ENCODE assay signal across 22 mouse cellular contexts in genomic region chr11:43404150-43404807, GRCm38 (mm10). TPM values are rescaled to one million over a fixed set of nuclear protein-coding genes. Genes with fewer than 3 reads are reported as not detected.
A peak's percentile ranks its signal among the peaks of the same experiment; 100 is the strongest.
DNase-seq lines count a peak whose midpoint lies in the region; ATAC-seq lines count a peak whose summit lies in the region.
"Had no signal": no experiment of that assay in that cellular context is flagged by ENCODE, and none has a peak within 500 bp of the region (broad histone marks: within the 10 kb centered on the region; RNA-seq: fewer than 3 reads in every experiment).

No protein-coding gene starts in this region.

- H3K4me3 ChIP-seq in limb, embryonic 10.5 days, result no peak overlapping the region
- H3K4me3 ChIP-seq in stomach, embryonic 16.5 days (replicated peaks; ENCODE audit: low read length), result no peak overlapping the region
- H3K4me3 ChIP-seq: forebrain, embryonic 10.5 days; forebrain, embryonic 13.5 days; hindbrain, embryonic 12.5 days; hindbrain, embryonic 15.5 days; intestine, embryonic 15.5 days had no signal

- H3K9me3 ChIP-seq in limb, embryonic 10.5 days (replicated peaks), result no peaks in the 10 kb centered on the region
- H3K9me3 ChIP-seq in stomach, embryonic 16.5 days (replicated peaks; ENCODE audit: control insufficient read depth, low read length), result no peaks in the 10 kb centered on the region
- H3K9me3 ChIP-seq: forebrain, embryonic 10.5 days; G1E; intestine, embryonic 15.5 days had no signal

- DNase-seq in heart, adult 11 months, result peak; percentile 74
- no peak for DNase-seq in heart, adult 18-20 months
- DNase-seq in limb, embryonic 10.5 days (ENCODE audit: low spot score), result peak; percentile 21
- no peak for DNase-seq in adrenal gland, postnatal 14 days
- DNase-seq in urinary bladder, postnatal 14 days (ENCODE audit: low spot score), result no peak
- DNase-seq: adrenal gland, postnatal 10 days; B cell, adult 2 months; cerebellum, adult 18-20 months; cerebellum, adult 9-10 months; cerebellum, postnatal 14 days; gastrocnemius, postnatal 25 days had no signal

- no peaks in the 10 kb centered on the region for H3K4me1 ChIP-seq in limb, embryonic 10.5 days
- no peaks in the 10 kb centered on the region for H3K4me1 ChIP-seq in stomach, embryonic 16.5 days (ENCODE audit: control insufficient read depth, insufficient read depth, low read length)
- H3K4me1 ChIP-seq: forebrain, embryonic 10.5 days; forebrain, embryonic 13.5 days; hindbrain, embryonic 12.5 days; hindbrain, embryonic 15.5 days; intestine, embryonic 15.5 days had no signal

- H3K27me3 ChIP-seq in limb, embryonic 10.5 days (ENCODE audit: low read depth, poor library complexity, severe bottlenecking), result no peaks in the 10 kb centered on the region
- no peaks in the 10 kb centered on the region for H3K27me3 ChIP-seq in stomach, embryonic 16.5 days (ENCODE audit: control insufficient read depth, insufficient read depth, low read length)
- H3K27me3 ChIP-seq: CH12.LX; forebrain, embryonic 13.5 days; hindbrain, embryonic 12.5 days; hindbrain, embryonic 15.5 days; intestine, embryonic 15.5 days had no signal

- no peak overlapping the region for H3K9ac ChIP-seq in stomach, embryonic 16.5 days (ENCODE audit: low read length)
- H3K9ac ChIP-seq: forebrain, embryonic 13.5 days; hindbrain, embryonic 12.5 days; hindbrain, embryonic 15.5 days; intestine, embryonic 15.5 days had no signal

- 90% methylated on average over 15 of the region's 15 CpGs for WGBS in limb, embryonic 10.5 days
- WGBS in stomach, embryonic 16.5 days, result 75% methylated on average over 15 of the region's 15 CpGs

- H3K4me2 ChIP-seq in stomach, embryonic 16.5 days (ENCODE audit: low read depth, low read length), result no peak overlapping the region
- H3K4me2 ChIP-seq: forebrain, embryonic 13.5 days; heart, embryonic 11.5 days; hindbrain, embryonic 12.5 days; hindbrain, embryonic 15.5 days; intestine, embryonic 15.5 days had no signal

- ATAC-seq in stomach, embryonic 16.5 days (ENCODE audit: insufficient read depth, low FRiP score), result 0 out of 2 replicates have a peak, but pooled peaks have one; percentile 47
- ATAC-seq: forebrain, embryonic 13.5 days; forebrain, embryonic 16.5 days; intestine, embryonic 15.5 days; Patski had no signal

- H3K27ac ChIP-seq in limb, embryonic 10.5 days, result no peak overlapping the region
- no peak overlapping the region for H3K27ac ChIP-seq in stomach, embryonic 16.5 days (ENCODE audit: low read length)
- H3K27ac ChIP-seq: forebrain, embryonic 10.5 days; forebrain, embryonic 13.5 days; hindbrain, embryonic 12.5 days; hindbrain, embryonic 15.5 days; intestine, embryonic 15.5 days had no signal

- no peaks in the 10 kb centered on the region for H3K36me3 ChIP-seq in limb, embryonic 10.5 days
- no peaks in the 10 kb centered on the region for H3K36me3 ChIP-seq in stomach, embryonic 16.5 days (ENCODE audit: control insufficient read depth, insufficient read depth, low read length)
- H3K36me3 ChIP-seq: forebrain, embryonic 10.5 days; G1E; hindbrain, embryonic 12.5 days; hindbrain, embryonic 15.5 days; intestine, embryonic 15.5 days had no signal

RNA-seq across cellular contexts. Expression of gene Pttg1, which starts 21.8 kb away (rescaled TPM):
- 10 to 100 TPM; 85.4 to 89.1 TPM for total RNA-seq in heart, adult 18-20 months (2021)
- 86.4 and 104 TPM in 2 replicates for polyA plus RNA-seq in limb, embryonic 10.5 days (2016; fragmentation: Nextera tagmentation; extraction: Ambion mirVana)
- polyA plus RNA-seq in stomach, embryonic 16.5 days (2015; fragmentation: Nextera tagmentation; extraction: Ambion mirVana), result 58.7 and 65.1 TPM in 2 replicates
- 48.0 and 48.2 TPM in 2 replicates for total RNA-seq in adrenal gland, postnatal 14 days (2021)

RNA-seq across cellular contexts. Expression of gene Slu7, which starts 29.3 kb away (rescaled TPM):
- 10 to 100 TPM; 30.2 to 34.6 TPM for total RNA-seq in heart, adult 18-20 months (2021)
- 49.2 and 59.9 TPM in 2 replicates for polyA plus RNA-seq in limb, embryonic 10.5 days (2016; fragmentation: Nextera tagmentation; extraction: Ambion mirVana)
- polyA plus RNA-seq in stomach, embryonic 16.5 days (2015; fragmentation: Nextera tagmentation; extraction: Ambion mirVana), result 47.0 and 51.1 TPM in 2 replicates
- 39.9 and 43.4 TPM in 2 replicates for total RNA-seq in adrenal gland, postnatal 14 days (2021)

Comparison
In these comparisons a context has a peak if more than half of its experiments do, and no peak if none do; other contexts are left out.
1. DNase-seq: peak in heart, adult 11 months (single experiment) and limb, embryonic 10.5 days (single experiment); none in heart, adult 18-20 months (0 of 2), adrenal gland, postnatal 14 days (single experiment) and urinary bladder, postnatal 14 days (single experiment).